Mouse (Mus musculus): ENCODE measurements around the gene Camk2b. TPM values are rescaled to one million over a fixed set of nuclear protein-coding genes. Genes with fewer than 3 reads are reported as not detected.

The Camk2b gene
- total RNA-seq, 2 experiments from 2014 or later = 8.7 to 8.8 TPM

GRCm38 (mm10) chr11:5931947-5932346 is 134.2 kb downstream of the Camk2b start:
- DNase-seq = peak; percentile 26

- no peak for DNase-seq
Measured at GRCm38 (mm10) chr11:5930578-5930977, 135.6 kb downstream of the Camk2b start.

DNA sequence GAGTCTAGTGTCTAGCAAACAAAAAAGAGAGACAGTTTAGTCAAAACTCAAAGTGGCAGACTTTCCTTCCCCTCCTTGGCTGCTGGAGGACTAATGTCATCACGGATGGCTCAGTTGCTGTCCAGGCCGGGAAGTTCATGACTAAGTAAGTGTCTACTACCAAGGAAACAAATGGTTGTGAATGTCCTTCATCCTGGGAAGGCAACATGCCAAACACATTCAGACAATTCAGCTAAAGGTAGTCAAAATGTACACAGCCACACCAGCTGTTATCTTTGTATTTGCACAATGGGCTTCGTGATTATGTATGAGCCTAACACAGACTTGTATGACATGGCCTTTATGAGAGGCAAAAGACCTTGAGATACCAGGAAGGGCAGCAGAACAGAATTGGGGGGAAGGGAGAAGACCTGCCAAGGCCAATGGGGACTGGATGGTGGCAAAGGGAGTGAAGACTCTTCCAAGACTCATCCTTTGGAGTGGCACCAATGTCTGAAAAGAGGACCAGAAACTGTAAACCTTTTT is 139.4 kb downstream of the Camk2b start:
- DNase-seq = no peak

DNA sequence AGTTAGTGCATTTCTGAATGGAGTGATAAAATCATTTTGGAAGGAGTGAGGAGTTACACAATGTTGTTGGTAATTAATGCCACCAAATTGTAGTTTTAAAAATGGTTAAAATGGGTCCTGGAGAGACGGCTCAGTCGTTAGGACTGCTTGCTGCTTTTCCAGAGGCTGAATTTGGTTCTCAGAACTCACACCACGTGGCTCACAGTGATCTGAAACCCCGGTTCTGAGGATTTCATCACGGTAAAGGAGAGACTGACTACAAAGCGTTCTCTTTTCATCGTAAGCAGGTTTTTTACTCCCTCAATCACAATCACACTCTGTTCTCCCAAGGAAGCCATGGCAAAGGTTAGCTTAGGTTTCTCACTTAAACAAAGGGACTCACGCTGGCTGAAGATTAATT is 141.5 kb downstream of the Camk2b start:
- no peak for DNase-seq

GRCm38 (mm10) chr11:5920323-5920960 is 145.7 kb downstream of the Camk2b start:
- no peak for DNase-seq

Other genes with a start within 250 kb of the Camk2b start
- 1 to 10 TPM; 5.6 to 6.5 TPM for gene Polm, start 228.3 kb downstream of the Camk2b start, total RNA-seq (2021)
- 10 to 100 TPM; 38.7 to 39.6 TPM for gene Aebp1, start 204.4 kb downstream of the Camk2b start, total RNA-seq (2021)
- gene Pold2, start 188.1 kb downstream of the Camk2b start, total RNA-seq (2021) = 10 to 100 TPM; 68.5 to 70.2 TPM
- 1,000 to 10,000 TPM; 1,420 to 1,616 TPM for gene Myl7, start 167.6 kb downstream of the Camk2b start, total RNA-seq (2021)
- gene Gck, start 116.3 kb downstream of the Camk2b start, total RNA-seq (2021) = not detected
- gene Ykt6, start 110.7 kb downstream of the Camk2b start, total RNA-seq (2021) = 10 to 100 TPM; 92.8 to 94.5 TPM
- gene A730071L15Rik, start 133.7 kb upstream of the Camk2b start, total RNA-seq (2021) = under 1 TPM in 1 of 2 experiments, not detected in 1; 0.20 TPM
- 10 to 100 TPM; 64.2 to 66.8 TPM for gene Nudcd3, start 134.1 kb upstream of the Camk2b start, total RNA-seq (2021)
- under 1 TPM in 1 of 2 experiments, not detected in 1; 0.07 TPM for gene Npc1l1, start 163.8 kb upstream of the Camk2b start, total RNA-seq (2021)
- 10 to 100 TPM; 37.5 to 38.2 TPM for gene Ddx56, start 201.4 kb upstream of the Camk2b start, total RNA-seq (2021)
- gene Tmed4, start 208.5 kb upstream of the Camk2b start, total RNA-seq (2021) = 10 to 100 TPM; 62.9 to 68.5 TPM
- gene Ogdh, start 225.3 kb upstream of the Camk2b start, total RNA-seq (2021) = 100 to 1,000 TPM; 874 to 885 TPM

All from heart, postnatal 4 days (tissue).